ENCODE assay signal across 15 mouse cellular contexts in genomic region chr4:151876400-151876799, GRCm38 (mm10). TPM values are rescaled to one million over a fixed set of nuclear protein-coding genes. Genes with fewer than 3 reads are reported as not detected.
DNase-seq lines count a peak whose midpoint lies in the region; ATAC-seq and TF ChIP-seq lines count a peak whose summit lies in the region.
"Had no signal": no experiment of that assay in that cellular context is flagged by ENCODE, and none has a peak within 500 bp of the region (broad histone marks: within the 10 kb centered on the region; RNA-seq: fewer than 3 reads in every experiment).

No protein-coding gene starts in this region.

- H3K4me2 ChIP-seq in hindbrain, embryonic 13.5 days = peak overlapping the region; percentile 37
- H3K4me2 ChIP-seq in myocyte (ENCODE audit: low read depth) = no peak overlapping the region

- no peaks in the 10 kb centered on the region for H3K4me1 ChIP-seq in kidney, adult 2 months (ENCODE audit: control insufficient read depth, insufficient read depth, low read length)
- H3K4me1 ChIP-seq in bone marrow macrophage, adult 2 months (ENCODE audit: control insufficient read depth, insufficient read depth, low read length) = no peaks in the 10 kb centered on the region
- peaks cover 19% of the 10 kb centered on the region for H3K4me1 ChIP-seq in hindbrain, embryonic 13.5 days (replicated peaks)

- H3K9me3 ChIP-seq in hindbrain, embryonic 13.5 days = no peaks in the 10 kb centered on the region

- DNase-seq in kidney, postnatal 4 days = peak; percentile 14
- DNase-seq in kidney, adult 2 months = no peak
- DNase-seq in ovary, postnatal 10 days (ENCODE audit: low spot score) = no peak
- no peak for DNase-seq in liver
- DNase-seq: cerebellum, adult 11 months; gastrocnemius, adult 2 months; kidney, postnatal 14 days; lung, adult 2 months; thymus, adult 2 months had no signal

- H3K27me3 ChIP-seq in kidney, adult 2 months (replicated peaks; ENCODE audit: control insufficient read depth, insufficient read depth, low read length) = no peaks in the 10 kb centered on the region; the same call in 1 of the 2 replicates
- 0 out of 2 replicates have a peak, but pooled peaks cover 4% of the 10 kb centered on the region for H3K27me3 ChIP-seq in hindbrain, embryonic 13.5 days
- peaks cover 65% of the 10 kb centered on the region for H3K27me3 ChIP-seq in myocyte (ENCODE audit: control insufficient read depth, insufficient read depth, insufficient read length)

- H3K27ac ChIP-seq in kidney, adult 2 months (ENCODE audit: insufficient read depth, low read depth, low read length) = no peak overlapping the region
- H3K27ac ChIP-seq in bone marrow macrophage, adult 2 months (ENCODE audit: insufficient read depth, low read depth, low read length) = no peak overlapping the region
- no peak overlapping the region for H3K27ac ChIP-seq in hindbrain, embryonic 13.5 days
- H3K27ac ChIP-seq: gastrocnemius, adult 2 months had no signal

- TF ChIP-seq POLR2A in kidney, adult 2 months (IDR thresholded peaks at IDR 0.05; ENCODE audit: low read depth, low read length) = no peak
- TF ChIP-seq POLR2A in bone marrow macrophage, adult 2 months (IDR thresholded peaks at IDR 0.05; ENCODE audit: borderline replicate concordance, low read depth, low read length) = no peak
- TF ChIP-seq POLR2A in myocyte (IDR thresholded peaks at IDR 0.05; ENCODE audit: insufficient read length, low read depth) = no peak

- H3K79me2 ChIP-seq in myocyte (ENCODE audit: control insufficient read depth, insufficient read depth) = no peaks in the 10 kb centered on the region

- no peak for ATAC-seq in hindbrain, embryonic 13.5 days (ENCODE audit: low FRiP score)
- ATAC-seq: forebrain, embryonic 14.5 days; inflammation-experienced regulatory T-cells, adult 6 months; Patski had no signal

- no peak for TF ChIP-seq CTCF in kidney, adult 2 months (conservative IDR thresholded peaks at IDR 0.05; ENCODE audit: insufficient read depth, insufficient read length, low read depth, low read length)
- no peak for TF ChIP-seq CTCF in bone marrow macrophage, adult 2 months (IDR thresholded peaks at IDR 0.05; ENCODE audit: low read depth, low read length)

- 36% methylated on average over 14 of the region's 14 CpGs for WGBS in kidney, adult 2 months
- 56% methylated on average over 14 of the region's 14 CpGs for WGBS in hindbrain, embryonic 13.5 days

- H3K36me3 ChIP-seq in kidney, adult 2 months (ENCODE audit: control insufficient read depth, insufficient read depth, low read length) = no peaks in the 10 kb centered on the region
- no peaks in the 10 kb centered on the region for H3K36me3 ChIP-seq in hindbrain, embryonic 13.5 days
- no peaks in the 10 kb centered on the region for H3K36me3 ChIP-seq in myocyte (ENCODE audit: control insufficient read depth, insufficient read depth)

- H3ac ChIP-seq in myocyte (ENCODE audit: control insufficient read depth, insufficient read length) = no peak overlapping the region

- no peak overlapping the region for H3K4me3 ChIP-seq in kidney, adult 2 months (ENCODE audit: insufficient read depth, low read depth, low read length)
- peak overlapping the region; percentile 7; the same call in 1 of the 2 replicates for H3K4me3 ChIP-seq in bone marrow macrophage, adult 2 months (ENCODE audit: insufficient read depth, low read length)
- no peak overlapping the region for H3K4me3 ChIP-seq in hindbrain, embryonic 13.5 days
- no peak overlapping the region for H3K4me3 ChIP-seq in myocyte
- H3K4me3 ChIP-seq: gastrocnemius, adult 2 months had no signal

- H3K9ac ChIP-seq in hindbrain, embryonic 13.5 days = no peak overlapping the region

TF ChIP-seq in myocyte, 11 proteins besides CTCF, POLR2A, EP300 and RAD21:
- no peak for TF ChIP-seq CEBPB (IDR thresholded peaks at IDR 0.05; ENCODE audit: insufficient read depth, poor library complexity, severe bottlenecking)
- peak; percentile 18 for TF ChIP-seq USF1 (IDR thresholded peaks at IDR 0.05; ENCODE audit: low read depth)
- no peak for TF ChIP-seq MYOG (IDR thresholded peaks at IDR 0.05; ENCODE audit: control insufficient read depth in 1 of 3, insufficient read depth in 1 of 3, insufficient read length in 2 of 3, low read depth in 2 of 3)

RNA-seq across cellular contexts. Expression of gene Camta1, which starts 14.7 kb away (rescaled TPM):
- polyA plus RNA-seq in kidney, adult 2 months (2012; rRNA removed) = 7.7 and 7.8 TPM in 2 replicates
- 26.3 and 40.7 TPM in 2 replicates for polyA plus RNA-seq in bone marrow macrophage, adult 2 months (2012; ENCODE audit: insufficient read depth, insufficient read length, missing spikeins)
- polyA plus RNA-seq in hindbrain, embryonic 13.5 days (2015; fragmentation: Nextera tagmentation; extraction: Ambion mirVana) = 159 and 162 TPM in 2 replicates
- polyA plus RNA-seq in myocyte (2012; fragmentation: generic; extraction: Trizol) = 40.6 TPM

RNA-seq across cellular contexts. Expression of gene Dnajc11, which starts 57.1 kb away (rescaled TPM):
- 70.0 and 76.1 TPM in 2 replicates for polyA plus RNA-seq in kidney, adult 2 months (2012; rRNA removed)
- polyA plus RNA-seq in bone marrow macrophage, adult 2 months (2012; ENCODE audit: insufficient read depth, insufficient read length, missing spikeins) = 42.0 and 43.3 TPM in 2 replicates
- 84.3 and 86.5 TPM in 2 replicates for polyA plus RNA-seq in hindbrain, embryonic 13.5 days (2015; fragmentation: Nextera tagmentation; extraction: Ambion mirVana)
- 45.5 TPM for polyA plus RNA-seq in myocyte (2012; fragmentation: generic; extraction: Trizol)

Comparison
In these comparisons a context has a peak if more than half of its experiments do, and no peak if none do; other contexts are left out.
1. DNase-seq: peak in kidney, postnatal 4 days (2 of 2); none in kidney, adult 2 months (single experiment), ovary, postnatal 10 days (single experiment) and liver (single experiment).